In the genomic region with DNA sequence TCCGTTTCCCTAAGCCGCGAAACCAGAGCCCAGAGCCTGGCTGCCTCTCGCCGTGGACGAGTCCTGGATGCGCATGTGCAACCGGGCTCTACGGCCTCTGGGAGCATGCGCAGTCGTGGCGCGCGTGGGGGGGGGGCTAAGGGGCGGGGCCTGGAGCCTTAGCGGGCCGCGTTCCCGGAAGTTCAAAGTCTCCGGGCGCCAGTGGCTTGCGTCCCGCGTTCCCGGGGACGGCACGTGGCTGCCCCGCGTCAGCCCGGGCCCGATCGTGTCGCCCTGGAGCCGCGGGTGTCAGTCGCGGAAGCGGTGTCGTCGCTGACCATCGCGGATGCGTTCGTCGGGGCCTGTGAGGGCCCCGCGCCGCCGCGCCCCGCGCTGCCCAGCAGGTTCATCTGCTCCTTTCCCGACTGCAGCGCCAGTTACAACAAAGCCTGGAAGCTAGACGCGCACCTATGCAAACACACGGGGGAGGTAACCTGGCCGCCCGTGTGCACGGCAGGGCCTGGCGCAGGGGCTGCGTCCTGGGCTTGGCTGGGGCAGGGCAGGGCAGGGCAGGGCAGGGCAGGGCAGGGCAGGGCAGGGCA, we compare ENCODE assay signal across 8 mouse cellular contexts. TPM values are rescaled to one million over a fixed set of nuclear protein-coding genes. Genes with fewer than 3 reads are reported as not detected.
DNase-seq lines count a peak whose midpoint lies in the region; ATAC-seq lines count a peak whose summit lies in the region.

TSS of gene Gtf3a (plus strand) at position 150 of the 581 bp plus-strand sequence.

- intact Hi-C loops in left cerebral cortex, postnatal 14 days (cut with DNase I): no loop called here

- ATAC-seq in megakaryocyte-erythroid progenitor cell, adult 5-6 weeks (replicated peaks; ENCODE audit: low FRiP score, low TSS enrichment, poor library complexity, severe bottlenecking): peak; percentile 86

- DNase-seq in adrenal gland, adult 2 months: peak; percentile 86
- peak; percentile 91 for DNase-seq in embryo, embryonic 10 days (ENCODE audit: low spot score)
- DNase-seq in gastrocnemius, postnatal 10 days: peak; percentile 84
- DNase-seq in induced T-regulatory cell, adult 2 months (ENCODE audit: low read depth): peak; percentile 97
- peak; percentile 70 to 80 for DNase-seq in left cerebral cortex, postnatal 14 days (ENCODE audit: low spot score in 2 of 2)
- DNase-seq in right cerebral cortex, postnatal 14 days: peak; percentile 83
- DNase-seq in urinary bladder, postnatal 4 days (ENCODE audit: low spot score in 2 of 2): peak; percentile 69 to 72

RNA-seq across cellular contexts. Expression of gene Gtf3a, which starts in this region (rescaled TPM):
- total RNA-seq in adrenal gland, adult 2 months (2021): 10 to 100 TPM; 30.1 to 30.4 TPM
- polyA plus RNA-seq in adrenal gland, adult 2 months (2012; rRNA removed): 47.9 and 51.0 TPM in 2 replicates
- total RNA-seq in gastrocnemius, postnatal 10 days (2021): 10 to 100 TPM; 31.7 to 33.3 TPM
- 10 to 100 TPM; 23.9 to 29.1 TPM for total RNA-seq in left cerebral cortex, postnatal 14 days (2021)
- 70.1 and 96.8 TPM in 2 replicates for total RNA-seq in megakaryocyte-erythroid progenitor cell, adult 5-6 weeks (2014; fragmentation: Nextera tagmentation)
- total RNA-seq in megakaryocyte-erythroid progenitor cell, adult 5-6 weeks (2017): 144 and 151 TPM in 2 replicates

Comparison
In these comparisons a context has a peak if more than half of its experiments do, and no peak if none do; other contexts are left out.
1. Peak in every context shown above with its lines: DNase-seq and ATAC-seq.